Mouse (Mus musculus): Measurements from ENCODE around the gene Pemt. TPM values are rescaled to one million over a fixed set of nuclear protein-coding genes. Genes with fewer than 3 reads are reported as not detected.

The Pemt gene
- polyA plus RNA-seq, 1 experiment from 2014 or later, result 8.9 TPM

DNA sequence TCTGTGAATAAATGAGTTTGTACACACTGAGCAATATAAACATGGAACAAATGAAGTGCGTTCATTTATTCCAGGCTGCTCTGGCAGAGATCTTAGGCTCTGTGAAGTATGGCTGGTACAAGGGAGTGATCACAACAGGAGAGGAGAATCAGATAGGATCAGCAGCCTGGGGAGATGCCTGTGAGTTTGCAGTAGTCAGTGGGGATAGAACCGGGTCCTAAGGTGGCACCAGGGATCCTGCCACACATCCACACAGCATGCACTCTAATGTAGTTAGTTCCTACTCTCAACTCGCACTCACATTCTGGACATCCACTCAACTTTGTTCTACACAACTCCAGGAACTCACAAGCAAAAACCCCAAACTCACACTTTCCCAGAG lies 622 bp downstream of the Pemt start:
- ATAC-seq (ENCODE audit: low FRiP score, low read depth), result peak; percentile 43
- Histone ChIP-seq H3K27me3 (no peaks in the 10 kb centered on the region), H3K27ac (replicated peaks) (peak overlapping the region; percentile 93), H3K4me2 (peak overlapping the region; percentile 68), H3K36me3 (no peaks in the 10 kb centered on the region), H3K9me3 (no peaks in the 10 kb centered on the region), H3K4me1 (replicated peaks) (peaks cover 10% of the 10 kb centered on the region), H3K9ac (peak overlapping the region; percentile 35; the same call in 1 of the 2 replicates), H3K4me3 (peak overlapping the region; percentile 66)
- WGBS, result 6% methylated on average over 3 of the region's 3 CpGs

GRCm38 (mm10) chr11:60044777-60045176 lies 1.5 kb downstream of the Pemt start:
- 90% methylated on average over 1 of the region's 1 CpGs for WGBS
- Histone ChIP-seq H3K36me3 (no peaks in the 10 kb centered on the region), H3K4me2 (no peak overlapping the region)

GRCm38 (mm10) chr11:60042277-60042676 lies 4.0 kb downstream of the Pemt start:
- Histone ChIP-seq H3K4me1 (replicated peaks) (peaks cover 10% of the 10 kb centered on the region), H3K36me3 (no peaks in the 10 kb centered on the region), H3K27ac (replicated peaks) (no peak overlapping the region), H3K4me3 (no peak overlapping the region), H3K9me3 (no peaks in the 10 kb centered on the region), H3K27me3 (no peaks in the 10 kb centered on the region), H3K4me2 (no peak overlapping the region), H3K9ac (no peak overlapping the region)
- no peak for ATAC-seq (ENCODE audit: low FRiP score, low read depth)

More at GRCm38 (mm10) chr11:60044777-60045176, 1.5 kb downstream of the Pemt start:
- H3K9me3 ChIP-seq, result no peaks in the 10 kb centered on the region
- H3K4me3 ChIP-seq, result no peak overlapping the region
- no peak overlapping the region for H3K9ac ChIP-seq
- H3K27ac ChIP-seq (replicated peaks), result no peak overlapping the region
- ATAC-seq (ENCODE audit: low FRiP score, low read depth), result no peak
- H3K27me3 ChIP-seq, result no peaks in the 10 kb centered on the region
- peaks cover 10% of the 10 kb centered on the region for H3K4me1 ChIP-seq (replicated peaks)

DNA sequence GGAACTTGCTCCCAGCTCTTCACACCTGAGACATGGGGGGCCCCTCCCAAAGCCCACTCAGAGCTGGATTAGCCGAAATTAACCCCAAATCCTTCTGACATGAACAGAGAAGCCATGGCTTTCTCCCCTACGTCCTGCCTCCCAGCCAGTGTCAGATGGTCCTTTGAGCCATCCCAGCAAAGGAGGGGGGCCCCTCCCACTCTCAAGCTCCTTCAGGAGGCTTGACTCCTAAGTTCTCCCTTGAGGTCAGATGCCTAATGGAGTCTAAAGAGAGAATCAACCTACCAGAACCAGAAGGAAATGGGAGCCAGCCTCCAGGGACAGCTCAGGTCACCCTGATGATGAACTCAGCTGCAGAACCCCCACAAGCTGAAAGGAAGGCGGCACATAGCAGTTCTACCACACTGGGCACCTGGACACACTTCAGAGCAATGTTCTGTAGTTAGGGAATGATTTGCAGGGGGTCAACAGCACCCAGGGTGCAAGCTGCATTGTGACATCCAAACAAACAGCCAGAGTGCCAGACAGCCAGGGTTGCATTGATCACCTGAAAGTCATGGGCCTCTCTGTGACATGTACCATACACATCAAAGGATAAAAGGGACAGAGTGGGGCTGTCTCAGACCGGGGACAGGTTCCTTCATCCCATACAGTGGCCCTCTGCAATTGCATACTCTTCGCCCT lies 9.6 kb downstream of the Pemt start:
- H3K27ac ChIP-seq (replicated peaks), result no peak overlapping the region
- no peak overlapping the region for H3K4me3 ChIP-seq
- no peak overlapping the region for H3K4me2 ChIP-seq
- H3K9ac ChIP-seq, result no peak overlapping the region
- H3K27me3 ChIP-seq, result no peaks in the 10 kb centered on the region
- no peaks in the 10 kb centered on the region for H3K36me3 ChIP-seq
- ATAC-seq (ENCODE audit: low FRiP score, low read depth), result no peak
- H3K4me1 ChIP-seq (replicated peaks), result no peaks in the 10 kb centered on the region
- WGBS, result 76% methylated on average over 5 of the region's 5 CpGs
- no peaks in the 10 kb centered on the region for H3K9me3 ChIP-seq

DNA sequence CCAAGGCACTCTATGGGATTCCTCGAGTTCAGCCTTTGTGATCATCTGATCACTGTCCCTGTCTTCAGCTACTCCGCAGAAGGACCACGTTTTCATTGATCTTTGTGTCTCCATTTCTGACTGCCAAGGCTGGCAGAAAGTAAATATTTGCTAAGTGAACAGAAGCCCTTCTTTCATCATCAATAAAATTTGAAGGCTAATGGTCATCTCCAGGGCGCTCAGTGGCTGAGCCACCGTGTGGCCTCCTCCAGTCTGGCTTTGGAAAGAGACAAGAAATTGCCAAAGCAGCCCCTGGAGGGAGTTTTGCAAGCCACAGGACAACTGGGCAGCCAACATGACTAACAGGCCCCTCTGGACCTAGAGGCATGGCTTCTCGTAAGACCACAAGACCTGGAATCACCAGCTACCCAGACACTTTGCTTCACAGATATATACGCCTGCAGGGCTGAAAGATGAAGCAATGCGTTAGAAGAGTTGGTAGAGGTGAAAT lies 11.3 kb downstream of the Pemt start:
- Histone ChIP-seq H3K4me3 (no peak overlapping the region), H3K4me2 (no peak overlapping the region), H3K36me3 (no peaks in the 10 kb centered on the region), H3K27ac (replicated peaks) (no peak overlapping the region), H3K9ac (no peak overlapping the region), H3K4me1 (replicated peaks) (no peaks in the 10 kb centered on the region), H3K9me3 (no peaks in the 10 kb centered on the region), H3K27me3 (no peaks in the 10 kb centered on the region)
- ATAC-seq (ENCODE audit: low FRiP score, low read depth), result no peak
- 82% methylated on average over 8 of the region's 8 CpGs for WGBS

GRCm38 (mm10) chr11:60034293-60034692 lies 12.0 kb downstream of the Pemt start:
- 72% methylated on average over 6 of the region's 6 CpGs for WGBS
- Histone ChIP-seq H3K4me1 (replicated peaks) (no peaks in the 10 kb centered on the region), H3K4me3 (no peak overlapping the region), H3K27me3 (no peaks in the 10 kb centered on the region), H3K27ac (replicated peaks) (no peak overlapping the region), H3K9ac (no peak overlapping the region), H3K4me2 (no peak overlapping the region), H3K9me3 (no peaks in the 10 kb centered on the region), H3K36me3 (no peaks in the 10 kb centered on the region)
- no peak for ATAC-seq (ENCODE audit: low FRiP score, low read depth)

- no peaks in the 10 kb centered on the region for H3K4me1 ChIP-seq (replicated peaks)
- no peaks in the 10 kb centered on the region for H3K36me3 ChIP-seq
- WGBS, result 82% methylated on average over 6 of the region's 6 CpGs
- no peak for ATAC-seq (ENCODE audit: low FRiP score, low read depth)
- no peak overlapping the region for H3K27ac ChIP-seq (replicated peaks)
- H3K27me3 ChIP-seq, result no peaks in the 10 kb centered on the region
- no peak overlapping the region for H3K4me3 ChIP-seq
- H3K9ac ChIP-seq, result no peak overlapping the region
- no peak overlapping the region for H3K4me2 ChIP-seq
- H3K9me3 ChIP-seq, result no peaks in the 10 kb centered on the region
Measured at GRCm38 (mm10) chr11:60032586-60033430, 13.5 kb downstream of the Pemt start.

DNA sequence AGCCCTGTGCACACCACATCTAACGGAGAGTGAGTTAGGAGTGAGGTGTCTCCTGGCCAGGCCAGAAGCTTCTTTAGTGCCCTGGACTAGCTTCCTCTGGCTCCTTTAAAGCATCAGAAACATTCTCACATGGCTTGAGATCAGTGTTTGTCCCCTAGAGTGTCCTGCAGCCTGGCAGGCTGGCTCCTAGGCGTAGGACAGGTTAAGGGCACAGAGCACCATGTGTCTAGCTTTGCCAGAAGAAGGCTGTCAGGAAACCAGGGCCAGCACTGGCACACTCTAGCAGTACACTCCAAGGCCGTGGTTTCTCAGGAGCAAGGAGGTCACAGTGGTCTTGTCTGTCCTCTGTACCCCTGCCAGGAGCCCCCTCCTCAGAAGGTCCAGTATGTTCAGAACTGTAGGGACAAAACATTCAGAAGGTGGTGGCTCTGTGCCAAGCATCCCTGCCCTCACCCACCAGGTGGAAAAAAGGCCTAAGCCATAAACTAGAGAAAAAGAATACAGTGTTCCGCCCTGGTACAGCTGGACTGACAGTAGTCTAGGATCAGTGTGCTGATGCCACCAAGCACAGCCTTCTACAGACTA lies 15.4 kb downstream of the Pemt start:
- H3K36me3 ChIP-seq, result no peaks in the 10 kb centered on the region
- WGBS, result 79% methylated on average over 4 of the region's 4 CpGs
- H3K4me3 ChIP-seq, result no peak overlapping the region
- H3K4me2 ChIP-seq, result no peak overlapping the region
- H3K27me3 ChIP-seq, result no peaks in the 10 kb centered on the region
- no peaks in the 10 kb centered on the region for H3K9me3 ChIP-seq
- no peaks in the 10 kb centered on the region; the same call in 1 of the 2 replicates for H3K4me1 ChIP-seq (replicated peaks)
- peak overlapping the region; percentile 31; the same call in 1 of the 2 replicates for H3K27ac ChIP-seq (replicated peaks)
- no peak overlapping the region for H3K9ac ChIP-seq
- ATAC-seq (ENCODE audit: low FRiP score, low read depth), result no peak

- WGBS, result 69% methylated on average over 9 of the region's 9 CpGs
- Histone ChIP-seq H3K4me2 (no peak overlapping the region), H3K27ac (replicated peaks) (no peak overlapping the region), H3K9ac (no peak overlapping the region), H3K27me3 (no peaks in the 10 kb centered on the region), H3K9me3 (no peaks in the 10 kb centered on the region), H3K36me3 (no peaks in the 10 kb centered on the region), H3K4me3 (no peak overlapping the region), H3K4me1 (replicated peaks) (no peaks in the 10 kb centered on the region; the same call in 1 of the 2 replicates)
- no peak for ATAC-seq (ENCODE audit: low FRiP score, low read depth)
Measured at GRCm38 (mm10) chr11:60029976-60030375, 16.3 kb downstream of the Pemt start.

- 0 out of 2 replicates have a peak, but pooled peaks have one; percentile 58 for ATAC-seq (ENCODE audit: low FRiP score, low read depth)
- no peaks in the 10 kb centered on the region; the same call in 1 of the 2 replicates for H3K4me1 ChIP-seq (replicated peaks)
- no peaks in the 10 kb centered on the region for H3K9me3 ChIP-seq
- H3K4me3 ChIP-seq, result no peak overlapping the region
- no peak overlapping the region for H3K4me2 ChIP-seq
- H3K27ac ChIP-seq (replicated peaks), result peak overlapping the region; percentile 72
- H3K9ac ChIP-seq, result no peak overlapping the region
- H3K36me3 ChIP-seq, result no peaks in the 10 kb centered on the region
- 70% methylated on average over 10 of the region's 10 CpGs for whole genome bisulfite sequencing
- H3K27me3 ChIP-seq, result no peaks in the 10 kb centered on the region
Measured at GRCm38 (mm10) chr11:60027913-60028875, 18.1 kb downstream of the Pemt start.

DNA sequence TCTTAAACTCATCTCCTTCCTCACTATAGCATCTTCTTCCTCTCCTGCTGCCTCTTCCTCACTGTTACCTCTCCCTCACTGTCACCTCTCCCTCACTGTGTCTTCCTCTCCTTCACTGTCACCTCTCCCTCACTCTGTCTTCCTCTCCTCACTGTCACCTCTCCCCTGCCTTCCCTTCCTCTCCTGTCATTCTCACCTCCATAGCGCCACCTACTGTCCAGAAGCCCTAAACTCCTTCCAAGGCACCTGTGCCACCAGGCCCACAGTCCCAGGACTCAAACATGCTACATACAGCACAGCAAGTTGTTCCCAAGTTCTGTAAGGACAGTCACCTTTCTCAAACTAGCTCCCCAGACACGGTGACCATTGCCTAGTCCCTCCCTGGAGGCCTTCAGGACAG lies 19.0 kb downstream of the Pemt start:
- H3K4me1 ChIP-seq (replicated peaks), result no peaks in the 10 kb centered on the region; the same call in 1 of the 2 replicates
- WGBS, result 2% methylated on average over 2 of the region's 2 CpGs
- ATAC-seq (ENCODE audit: low FRiP score, low read depth), result peak; percentile 27; the same call in 1 of the 2 replicates
- H3K4me3 ChIP-seq, result no peak overlapping the region
- no peaks in the 10 kb centered on the region for H3K9me3 ChIP-seq
- no peaks in the 10 kb centered on the region for H3K36me3 ChIP-seq
- no peak overlapping the region for H3K27ac ChIP-seq (replicated peaks)
- H3K27me3 ChIP-seq, result no peaks in the 10 kb centered on the region
- no peak overlapping the region for H3K4me2 ChIP-seq
- no peak overlapping the region for H3K9ac ChIP-seq
